Mouse (Mus musculus) hindbrain, embryonic 16.5 days (tissue): Measurements from ENCODE around the gene Lrrn1. TPM values are rescaled to one million over a fixed set of nuclear protein-coding genes. Genes with fewer than 3 reads are reported as not detected.
A peak's percentile ranks its signal among the peaks of the same experiment; 100 is the strongest.

Experiments
- ATAC-seq: fragments of 200-750 bp; cut with Nextera tagmentation; 2 replicates; pipeline ENCODE4 v1.8.0; 2017; ENCODE audit warnings: moderate TSS enrichment, moderate library complexity
- H3K27ac ChIP-seq: fragments of 300-500 bp; sonication (generic); 2 replicates; pipeline ENCODE4 v1.5.1; 2014; ENCODE audit warnings: low read depth, mild to moderate bottlenecking, control low read depth, low read length, moderate library complexity
- H3K27me3 ChIP-seq: fragments of 300-500 bp; sonication (generic); replicated peaks from 2 replicates; pipeline ENCODE4 v1.6.1; 2014; ENCODE audit warnings: low read length; ENCODE audit not compliant: control insufficient read depth, insufficient read depth
- H3K36me3 ChIP-seq: fragments of 300-500 bp; sonication (generic); 2 replicates; pipeline ENCODE4 v1.6.1; 2014; ENCODE audit warnings: mild to moderate bottlenecking, low read length, moderate library complexity, mixed read lengths; ENCODE audit not compliant: control insufficient read depth, insufficient read depth
- H3K4me1 ChIP-seq: fragments of 300-500 bp; sonication (generic); 2 replicates; pipeline ENCODE4 v1.6.1; 2014; ENCODE audit warnings: low read depth, low read length; ENCODE audit not compliant: control insufficient read depth, insufficient read depth
- H3K4me2 ChIP-seq: fragments of 300-500 bp; sonication (generic); 2 replicates; pipeline ENCODE4 v1.6.1; 2014; ENCODE audit warnings: mild to moderate bottlenecking, low read length, control low read depth, moderate library complexity
- H3K4me3 ChIP-seq: fragments of 300-500 bp; sonication (generic); 2 replicates; pipeline ENCODE4 v1.5.1; 2014; ENCODE audit warnings: mild to moderate bottlenecking, low read length, control low read depth, moderate library complexity
- H3K9ac ChIP-seq: fragments of 300-500 bp; sonication (generic); 2 replicates; pipeline ENCODE4 v1.6.1; 2014; ENCODE audit warnings: low read depth, mild to moderate bottlenecking, control low read depth, low read length, moderate library complexity
- H3K9me3 ChIP-seq: fragments of 300-500 bp; sonication (generic); 2 replicates; pipeline ENCODE4 v1.6.1; 2014; ENCODE audit warnings: mild to moderate bottlenecking, low read length, moderate library complexity; ENCODE audit not compliant: control insufficient read depth
- WGBS: fragments of 180-500 bp; shearing (Covaris S2); extraction: QIAGEN DNeasy Blood & Tissue Kit; methylation state at CpG from one replicate; pipeline ENCODE4 v1.1.7; 2014; 5-methylcytosine and 5-hydroxymethylcytosine counted together
- polyA plus RNA-seq: library from polyadenylated mRNA; unstranded; fragments of >200 nt; fragmentation: Nextera tagmentation; extraction: Ambion mirVana; gene quantifications from 2 replicates; pipeline ENCODE4 v1.2.1, GENCODE M21; 2015

Lrrn1 gene
- polyA plus RNA-seq, 1 experiment from 2014 or later: 72.7 TPM

DNA sequence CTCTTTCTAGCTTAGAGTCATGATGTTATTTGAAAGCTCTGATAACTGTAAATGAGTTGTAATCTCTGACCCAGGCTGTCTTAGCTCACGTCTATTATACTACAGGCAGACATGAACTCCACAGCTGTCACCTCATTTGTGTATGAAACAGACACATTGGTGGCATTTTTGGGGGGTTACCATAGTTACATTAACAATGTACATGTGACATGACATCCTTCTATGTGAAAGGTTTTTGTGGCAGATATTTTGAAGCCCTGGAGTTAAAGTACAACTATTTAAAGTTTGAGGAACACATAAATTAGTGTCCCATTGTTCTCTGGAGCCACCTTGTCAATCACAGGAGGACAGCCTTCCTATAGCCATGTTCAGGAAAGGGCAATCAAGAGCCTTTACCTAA lies 5.0 kb downstream of the Lrrn1 start:
- H3K27me3 ChIP-seq: no peaks in the 10 kb centered on the region
- H3K36me3 ChIP-seq: 0 out of 2 replicates have a peak, but pooled peaks cover under 1% of the 10 kb centered on the region
- no peak for ATAC-seq
- peaks cover 22% of the 10 kb centered on the region for H3K4me1 ChIP-seq
- no peak overlapping the region for H3K4me3 ChIP-seq
- no peaks in the 10 kb centered on the region for H3K9me3 ChIP-seq
- H3K9ac ChIP-seq: no peak overlapping the region
- H3K4me2 ChIP-seq: peak overlapping the region; percentile 16
- no peak overlapping the region for H3K27ac ChIP-seq
- WGBS: 8% methylated on average over 1 of the region's 1 CpGs

DNA sequence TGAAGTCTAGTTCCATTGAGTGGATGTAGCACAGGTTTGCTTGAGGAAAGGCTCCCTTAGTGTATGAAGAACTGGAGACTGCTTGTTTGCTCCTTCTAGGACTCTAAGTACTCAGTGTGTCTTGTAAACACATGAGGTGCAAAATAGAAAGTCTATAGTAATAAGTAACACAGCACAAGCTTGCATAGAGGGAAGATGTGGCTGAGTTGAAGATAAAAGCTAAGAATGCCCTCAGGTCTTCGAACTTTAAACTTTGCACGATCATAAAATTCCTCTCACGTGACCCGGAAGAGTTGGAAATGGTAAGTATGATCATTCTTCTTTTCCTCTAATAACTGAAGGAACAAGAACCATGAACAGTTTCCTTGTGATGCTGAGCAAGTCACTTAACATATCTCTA lies 7.1 kb downstream of the Lrrn1 start:
- Histone ChIP-seq H3K36me3 (0 out of 2 replicates have a peak, but pooled peaks cover 2% of the 10 kb centered on the region), H3K27me3 (no peaks in the 10 kb centered on the region), H3K27ac (no peak overlapping the region), H3K4me2 (no peak overlapping the region), H3K4me3 (no peak overlapping the region), H3K9me3 (no peaks in the 10 kb centered on the region), H3K4me1 (peaks cover 22% of the 10 kb centered on the region), H3K9ac (no peak overlapping the region)
- ATAC-seq: no peak
- 89% methylated on average over 4 of the region's 4 CpGs for WGBS

DNA sequence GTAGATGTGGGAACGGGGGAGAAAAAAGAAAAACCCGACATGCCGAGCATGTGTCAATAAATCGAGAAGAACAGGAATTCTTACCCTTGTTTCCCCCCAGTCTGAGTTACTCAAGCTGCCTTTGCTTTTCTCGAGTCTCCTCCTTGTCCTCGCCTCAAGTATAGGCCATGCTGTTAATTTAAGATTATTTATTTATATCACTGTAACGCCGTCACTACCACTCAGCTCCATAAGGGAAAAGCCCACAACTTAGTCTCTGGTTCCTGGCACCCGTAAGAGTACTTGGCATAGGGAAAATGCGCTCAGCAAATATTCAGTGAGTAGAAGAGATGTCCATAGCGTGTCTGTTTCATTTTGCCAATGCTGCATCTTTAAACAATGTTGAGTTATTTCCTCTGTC lies 11.7 kb downstream of the Lrrn1 start:
- H3K4me2 ChIP-seq: no peak overlapping the region
- 0 out of 2 replicates have a peak, but pooled peaks cover 2% of the 10 kb centered on the region for H3K36me3 ChIP-seq
- no peak overlapping the region for H3K27ac ChIP-seq
- no peak overlapping the region for H3K9ac ChIP-seq
- H3K27me3 ChIP-seq: no peaks in the 10 kb centered on the region
- no peak for ATAC-seq
- H3K4me3 ChIP-seq: no peak overlapping the region
- peaks cover 3% of the 10 kb centered on the region for H3K4me1 ChIP-seq
- H3K9me3 ChIP-seq: no peaks in the 10 kb centered on the region
- WGBS: 88% methylated on average over 11 of the region's 11 CpGs

DNA sequence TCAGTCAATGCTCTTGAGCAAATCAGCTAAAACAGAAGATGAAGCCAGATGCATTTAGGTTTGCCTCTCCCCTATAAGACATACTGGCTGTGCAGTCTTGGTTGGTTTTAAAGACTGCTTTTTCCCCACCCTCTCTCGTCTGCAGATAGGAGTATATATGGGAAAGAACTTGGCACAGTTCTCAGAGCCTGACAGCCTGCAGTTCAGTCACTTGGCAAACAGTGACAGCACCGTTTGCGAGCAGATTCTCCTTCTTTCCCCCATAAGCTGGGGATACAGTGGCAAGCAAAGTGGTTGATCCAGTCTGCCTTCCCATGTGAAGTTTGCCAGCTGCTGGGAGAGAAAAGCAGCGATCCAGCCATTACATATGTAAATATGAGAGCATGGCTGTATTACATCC lies 12.3 kb downstream of the Lrrn1 start:
- Histone ChIP-seq H3K9me3 (no peaks in the 10 kb centered on the region), H3K27me3 (no peaks in the 10 kb centered on the region), H3K36me3 (0 out of 2 replicates have a peak, but pooled peaks cover 2% of the 10 kb centered on the region), H3K9ac (no peak overlapping the region), H3K4me3 (no peak overlapping the region), H3K27ac (no peak overlapping the region), H3K4me1 (peaks cover 3% of the 10 kb centered on the region), H3K4me2 (no peak overlapping the region)
- 0 out of 2 replicates have a peak, but pooled peaks have one; percentile 34 for ATAC-seq
- 58% methylated on average over 4 of the region's 4 CpGs for WGBS

DNA sequence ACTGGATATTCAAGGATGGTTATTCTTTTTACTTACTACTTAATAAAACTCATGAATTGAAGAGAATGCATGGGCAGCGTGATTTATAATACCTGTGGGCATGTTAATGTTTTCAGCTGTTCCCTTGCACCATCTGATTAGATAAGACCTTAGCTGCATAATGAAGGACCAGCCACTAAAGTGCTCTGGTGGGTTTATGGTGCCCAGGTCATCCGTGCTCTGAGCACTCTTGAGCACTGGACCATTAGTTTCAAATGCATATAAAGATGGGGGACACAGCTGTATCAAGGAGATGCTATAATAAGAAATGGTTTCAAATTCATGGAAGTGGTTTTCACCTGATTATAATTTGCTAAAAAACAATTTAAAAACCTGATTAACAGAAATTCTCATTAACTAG lies 16.7 kb downstream of the Lrrn1 start:
- 61% methylated on average over 2 of the region's 2 CpGs for WGBS
- H3K27ac ChIP-seq: no peak overlapping the region
- no peaks in the 10 kb centered on the region for H3K36me3 ChIP-seq
- no peak overlapping the region for H3K4me3 ChIP-seq
- no peaks in the 10 kb centered on the region for H3K9me3 ChIP-seq
- peaks cover 1% of the 10 kb centered on the region for H3K4me1 ChIP-seq
- H3K27me3 ChIP-seq: no peaks in the 10 kb centered on the region
- H3K4me2 ChIP-seq: no peak overlapping the region
- no peak for ATAC-seq
- no peak overlapping the region for H3K9ac ChIP-seq

DNA sequence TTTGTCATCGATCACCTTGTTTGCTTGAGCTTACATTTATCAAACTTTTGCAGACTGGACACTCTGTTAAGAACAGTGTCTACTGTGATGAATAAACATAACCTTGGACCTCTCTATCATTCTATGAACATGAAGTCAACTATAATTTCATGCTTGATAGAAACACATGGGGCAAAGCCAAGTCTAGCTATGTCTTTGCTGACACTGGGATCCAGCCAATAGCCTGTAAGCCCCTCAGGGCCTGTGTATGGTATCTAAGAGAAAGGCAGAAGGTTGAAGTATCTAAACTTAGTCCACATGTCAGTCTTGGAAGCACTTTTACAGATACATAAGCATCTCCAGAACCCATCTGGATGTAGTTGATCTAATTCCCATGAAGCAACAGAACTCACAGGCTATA lies 22.9 kb downstream of the Lrrn1 start:
- no peak overlapping the region for H3K4me2 ChIP-seq
- no peak overlapping the region for H3K27ac ChIP-seq
- no peak overlapping the region for H3K4me3 ChIP-seq
- H3K27me3 ChIP-seq: no peaks in the 10 kb centered on the region
- H3K36me3 ChIP-seq: 0 out of 2 replicates have a peak, but pooled peaks cover 3% of the 10 kb centered on the region
- WGBS: 87% methylated on average over 1 of the region's 1 CpGs
- H3K9ac ChIP-seq: no peak overlapping the region
- H3K9me3 ChIP-seq: no peaks in the 10 kb centered on the region
- no peak for ATAC-seq
- H3K4me1 ChIP-seq: peaks cover 9% of the 10 kb centered on the region

DNA sequence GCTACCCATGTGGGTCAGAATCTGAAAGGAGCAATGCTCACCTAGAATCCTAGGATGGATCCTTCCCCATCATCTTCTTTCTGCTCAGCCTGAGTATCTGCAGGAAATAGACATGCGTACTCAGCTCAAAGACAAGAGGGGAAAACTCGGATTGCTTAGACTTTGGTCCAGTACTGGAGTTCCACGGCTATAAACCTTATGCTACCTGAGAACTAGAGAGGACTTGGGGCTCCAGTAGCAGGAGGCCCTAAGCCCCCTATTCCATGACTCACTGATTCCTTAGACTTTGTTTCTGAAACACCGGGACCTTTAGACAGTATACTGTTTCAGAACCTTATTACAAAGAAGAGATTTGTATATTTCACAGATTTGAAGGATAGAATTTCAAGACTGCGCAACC lies 25.8 kb downstream of the Lrrn1 start:
- Histone ChIP-seq H3K9ac (no peak overlapping the region), H3K4me2 (no peak overlapping the region), H3K4me3 (no peak overlapping the region), H3K27ac (no peak overlapping the region), H3K4me1 (peaks cover 9% of the 10 kb centered on the region), H3K27me3 (no peaks in the 10 kb centered on the region), H3K36me3 (0 out of 2 replicates have a peak, but pooled peaks cover 3% of the 10 kb centered on the region), H3K9me3 (no peaks in the 10 kb centered on the region)
- ATAC-seq: no peak
- WGBS: 91% methylated on average over 5 of the region's 5 CpGs

DNA sequence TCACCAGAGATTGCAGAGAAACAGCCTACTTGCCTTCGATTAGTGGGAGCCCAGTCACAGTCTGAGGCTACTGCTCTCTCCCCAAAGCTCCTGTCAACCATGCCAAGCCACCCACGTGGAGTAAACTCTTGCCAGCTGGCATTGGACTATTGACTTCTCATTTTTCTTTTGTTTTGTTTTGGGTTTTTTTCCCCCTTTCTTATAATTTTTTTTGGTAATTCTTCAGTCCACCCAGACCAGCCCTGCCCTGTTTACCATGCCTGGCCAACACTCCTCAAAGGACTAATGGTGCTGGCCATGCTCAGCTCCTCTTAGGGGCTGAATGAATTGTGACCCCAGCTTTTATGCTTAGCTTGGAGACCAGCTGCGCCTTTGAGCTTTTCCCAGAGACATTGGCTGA lies 27.4 kb downstream of the Lrrn1 start:
- WGBS: 35% methylated on average over 3 of the region's 3 CpGs
- H3K9ac ChIP-seq: no peak overlapping the region
- H3K4me2 ChIP-seq: no peak overlapping the region
- H3K27me3 ChIP-seq: no peaks in the 10 kb centered on the region
- peaks cover 9% of the 10 kb centered on the region for H3K4me1 ChIP-seq
- H3K4me3 ChIP-seq: no peak overlapping the region
- ATAC-seq: peak; percentile 96
- no peaks in the 10 kb centered on the region for H3K9me3 ChIP-seq
- no peaks in the 10 kb centered on the region for H3K36me3 ChIP-seq
- 0 out of 2 replicates have a peak overlapping the region, but pooled peaks have one; percentile 39 for H3K27ac ChIP-seq

DNA sequence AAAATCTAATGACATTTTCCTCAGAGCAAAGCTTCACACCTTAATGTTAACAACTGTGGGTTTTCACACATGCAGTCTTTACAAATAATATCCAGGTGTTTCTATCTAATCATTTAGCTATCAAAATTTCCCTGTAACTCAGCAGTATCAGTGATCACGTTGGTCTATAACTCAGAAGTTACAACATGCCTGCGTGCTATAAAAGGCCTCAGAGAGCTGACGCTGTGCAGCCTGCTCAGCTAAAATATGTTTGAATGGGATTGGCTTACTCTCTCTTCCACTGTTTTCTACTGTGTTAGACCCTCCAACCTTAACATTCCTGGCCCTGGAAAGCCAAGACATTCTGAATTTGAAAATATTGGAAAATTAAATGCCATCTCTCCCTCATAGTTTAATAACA lies 28.2 kb downstream of the Lrrn1 start:
- Histone ChIP-seq H3K9ac (no peak overlapping the region), H3K4me1 (peaks cover 9% of the 10 kb centered on the region), H3K4me3 (no peak overlapping the region), H3K4me2 (no peak overlapping the region), H3K36me3 (no peaks in the 10 kb centered on the region), H3K27me3 (no peaks in the 10 kb centered on the region), H3K27ac (no peak overlapping the region), H3K9me3 (no peaks in the 10 kb centered on the region)
- no peak for ATAC-seq
- 53% methylated on average over 3 of the region's 3 CpGs for WGBS

DNA sequence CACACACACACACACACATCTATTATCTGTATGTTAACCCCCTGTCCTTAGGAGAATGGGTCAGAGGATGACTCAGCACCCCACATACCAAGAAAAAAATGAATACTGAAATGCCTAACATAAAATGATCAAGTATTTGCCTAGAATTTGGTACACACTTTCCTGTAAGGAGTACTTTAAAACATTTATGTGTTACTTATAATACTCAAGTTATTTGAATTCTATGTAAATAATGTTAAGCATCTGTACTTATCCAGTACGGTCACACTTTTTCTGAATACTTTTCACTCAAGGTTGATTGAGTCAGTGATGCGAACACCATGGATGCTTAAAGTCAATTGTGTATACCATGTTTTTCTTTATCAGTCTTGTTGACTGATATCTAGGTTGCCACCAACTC lies 32.7 kb downstream of the Lrrn1 start:
- Histone ChIP-seq H3K4me3 (no peak overlapping the region), H3K27ac (no peak overlapping the region), H3K36me3 (no peaks in the 10 kb centered on the region; the same call in 1 of the 2 replicates), H3K9ac (no peak overlapping the region), H3K27me3 (no peaks in the 10 kb centered on the region), H3K4me1 (peaks cover 2% of the 10 kb centered on the region), H3K4me2 (no peak overlapping the region), H3K9me3 (no peaks in the 10 kb centered on the region)
- ATAC-seq: no peak
- WGBS: 95% methylated on average over 2 of the region's 2 CpGs
